Mouse (Mus musculus) cerebellum, adult (tissue): ENCODE results near the gene Lingo1.

ENCODE experiments used
- ATAC-seq: cut with Nextera tagmentation; 2 replicates; pipeline ENCODE4 v1.9.2; 2017; ENCODE audit warnings: mild to moderate bottlenecking, moderate library complexity, mixed read lengths; ENCODE audit not compliant: insufficient number of reproducible peaks, low FRiP score, low TSS enrichment

Gene Lingo1

GRCm38 (mm10) chr9:56638226-56638905 lies 157.9 kb downstream of the Lingo1 start:
- no peak for ATAC-seq

- ATAC-seq = no peak
These were observed 158.8 kb downstream of the Lingo1 start for GRCm38 (mm10) chr9:56637403-56637857.

- no peak for ATAC-seq
These were observed 159.4 kb downstream of the Lingo1 start for GRCm38 (mm10) chr9:56636766-56637402.

- peak; percentile 45 for ATAC-seq
These were observed 160.1 kb downstream of the Lingo1 start for GRCm38 (mm10) chr9:56636214-56636613.

- ATAC-seq = peak; percentile 34; the same call in 1 of the 2 replicates
These were observed 160.7 kb downstream of the Lingo1 start for GRCm38 (mm10) chr9:56635498-56636121.

- peak; percentile 1; the same call in 1 of the 2 replicates for ATAC-seq
These were observed 161.2 kb downstream of the Lingo1 start for GRCm38 (mm10) chr9:56635121-56635497.

GRCm38 (mm10) chr9:56634406-56635120 lies 161.7 kb downstream of the Lingo1 start:
- ATAC-seq = 0 out of 2 replicates have a peak, but pooled peaks have one; percentile 1

- ATAC-seq = 0 out of 2 replicates have a peak, but pooled peaks have one; percentile 12
These were observed 162.6 kb downstream of the Lingo1 start for GRCm38 (mm10) chr9:56633449-56634225.

- ATAC-seq = no peak
These were observed 165.3 kb downstream of the Lingo1 start for GRCm38 (mm10) chr9:56630945-56631344.

GRCm38 (mm10) chr9:56629674-56630397 lies 166.4 kb downstream of the Lingo1 start:
- ATAC-seq = no peak

GRCm38 (mm10) chr9:56627295-56627694 lies 169.0 kb downstream of the Lingo1 start:
- ATAC-seq = no peak

- ATAC-seq = no peak
These were observed 171.3 kb downstream of the Lingo1 start for GRCm38 (mm10) chr9:56624923-56625322.

- ATAC-seq = no peak
These were observed 172.9 kb downstream of the Lingo1 start for GRCm38 (mm10) chr9:56623361-56623760.

- ATAC-seq = no peak
These were observed 173.5 kb downstream of the Lingo1 start for GRCm38 (mm10) chr9:56622761-56623160.

- 0 out of 2 replicates have a peak, but pooled peaks have one; percentile 38 for ATAC-seq
These were observed 175.5 kb downstream of the Lingo1 start for GRCm38 (mm10) chr9:56620512-56621371.

- no peak for ATAC-seq
These were observed 176.6 kb downstream of the Lingo1 start for GRCm38 (mm10) chr9:56619715-56620114.

GRCm38 (mm10) chr9:56618660-56619059 lies 177.6 kb downstream of the Lingo1 start:
- ATAC-seq = no peak

GRCm38 (mm10) chr9:56616061-56616460 lies 180.2 kb downstream of the Lingo1 start:
- no peak for ATAC-seq
